Mouse (Mus musculus) bone marrow, adult 2 months (tissue): Measurements from ENCODE around the gene Gm20517. TPM values are rescaled to one million over a fixed set of nuclear protein-coding genes. Genes with fewer than 3 reads are reported as not detected.

Experiments used
- H3K27ac ChIP-seq: fragments of 200-500 bp; 2 replicates; pipeline ENCODE4 v1.5.1; 2012; ENCODE audit warnings: low read depth, mild to moderate bottlenecking, control low read depth, inconsistent platforms, low read length; ENCODE audit not compliant: control insufficient read depth, poor library complexity, insufficient read depth
- H3K4me1 ChIP-seq: fragments of 200-500 bp; 2 replicates; pipeline ENCODE4 v1.6.1; 2011; ENCODE audit warnings: low read length; ENCODE audit not compliant: control insufficient read depth, insufficient read depth
- H3K4me3 ChIP-seq: fragments of 200-500 bp; replicated peaks from 2 replicates; pipeline ENCODE3; 2011; ENCODE audit warnings: mild to moderate bottlenecking, low read depth, low read length, control low read depth; ENCODE audit not compliant: control insufficient read depth
- CTCF ChIP-seq: fragments of 200-500 bp; IDR thresholded peaks from 2 replicates; pipeline ENCODE4 v1.5.1; 2011; ENCODE audit warnings: low read length, control low read depth; ENCODE audit not compliant: control insufficient read depth, insufficient read depth
- POLR2A ChIP-seq: fragments of 200-500 bp; IDR thresholded peaks from 2 replicates; pipeline ENCODE4 v1.6.1; 2011; ENCODE audit warnings: low read depth, mild to moderate bottlenecking, control low read depth, low read length, borderline replicate concordance; ENCODE audit not compliant: control insufficient read depth
- WGBS: fragments of 180-500 bp; shearing (Covaris S2); methylation state at CpG from one replicate; pipeline ENCODE4 v1.1.7; 2018; 5-methylcytosine and 5-hydroxymethylcytosine counted together
- polyA plus RNA-seq: library from polyadenylated mRNA; stranded (reverse); fragments of >200 nt; gene quantifications from 2 replicates; pipeline ENCODE4 v1.2.4, GENCODE M21; 2011; ENCODE audit warnings: low replicate concordance; ENCODE audit not compliant: missing spikeins, insufficient read depth, insufficient read length

Gene Gm20517
- polyA plus RNA-seq = 3.0 and 5.1 TPM in 2 replicates

DNA sequence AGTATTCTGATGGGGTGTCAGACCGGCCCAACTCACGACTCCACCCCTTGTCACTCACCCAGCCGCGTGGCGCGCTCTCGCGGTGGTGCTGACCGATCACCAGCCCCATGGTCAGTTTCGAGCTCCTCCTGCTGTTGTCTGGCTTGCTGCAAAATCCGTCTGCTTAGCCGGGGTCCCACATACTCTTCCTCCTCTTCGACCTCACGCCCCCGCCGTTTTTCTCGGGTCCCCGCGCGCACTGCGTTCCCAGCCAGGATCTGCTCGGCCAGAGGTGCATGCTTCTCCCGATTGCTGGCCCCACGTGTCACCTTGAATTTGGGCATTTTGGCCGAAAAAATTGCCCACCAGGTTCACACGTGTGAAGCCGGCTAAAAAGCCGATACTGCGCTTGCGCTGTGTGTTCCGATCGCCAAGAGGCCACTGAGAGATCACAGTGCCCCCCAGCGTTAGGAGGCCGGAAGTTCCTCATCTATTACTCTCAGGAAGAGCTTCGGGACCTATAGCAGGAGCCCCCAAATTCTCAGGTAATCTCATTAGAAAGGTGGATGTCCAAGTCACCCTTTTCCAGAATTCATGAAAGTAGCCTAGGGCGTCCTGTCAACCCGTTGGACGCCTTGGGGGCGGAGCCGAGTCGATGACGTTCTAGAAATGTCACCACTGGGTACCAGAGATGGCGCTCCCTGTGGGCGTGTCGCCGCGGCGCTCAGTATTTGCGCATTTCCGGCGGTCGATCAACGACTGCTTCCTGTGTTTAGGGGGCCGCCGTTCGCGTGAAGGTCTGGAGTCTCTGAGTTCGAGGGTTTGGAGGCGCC lies at the start of gene Gm20517, which contains the start of the genes Bysl and Med20:
Gene Gm20517, plus strand, starts transcription at position 741 of the 812 bp plus-strand sequence.
Gene Bysl, minus strand, starts transcription at position 644 of the 812 bp plus-strand sequence.
Gene Med20, plus strand, starts transcription at position 734 of the 812 bp plus-strand sequence.
- under 1% methylated on average over 59 of the region's 59 CpGs for WGBS
- Histone ChIP-seq H3K4me1 (peaks cover 3% of the 10 kb centered on the region; the same call in 1 of the 2 replicates), H3K4me3 (peak within 1 kb of the TSS; percentile 96), H3K27ac (peak within 1 kb of the TSS; percentile 65)
- peak; percentile 83 for TF ChIP-seq CTCF
- peak; percentile 66; the same call in 1 of the 2 replicates for TF ChIP-seq POLR2A

DNA sequence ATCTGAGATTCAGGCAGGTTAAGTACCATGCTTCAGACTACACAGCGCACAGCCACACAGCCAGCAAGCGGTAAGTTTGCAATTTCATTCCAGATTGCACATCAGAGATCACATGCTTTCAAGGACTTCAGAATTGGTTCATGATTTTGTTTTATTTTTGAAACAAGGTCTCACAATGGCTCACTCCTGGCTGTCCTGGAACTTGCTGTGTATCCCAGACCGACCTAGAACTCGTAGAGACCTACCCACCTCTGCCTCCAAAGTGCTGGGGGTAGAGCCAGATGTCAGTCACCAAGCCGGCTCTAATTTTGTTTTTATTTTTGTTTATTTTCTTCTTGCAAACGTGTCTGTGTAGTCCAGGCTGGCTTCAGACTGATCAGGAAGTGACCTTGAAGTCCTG lies 48.5 kb upstream of the Gm20517 start:
- no peaks in the 10 kb centered on the region; the same call in 1 of the 2 replicates for H3K4me1 ChIP-seq
- TF ChIP-seq CTCF (no peak), POLR2A (no peak)
- H3K27ac ChIP-seq = no peak overlapping the region
- H3K4me3 ChIP-seq = no peak overlapping the region
- 82% methylated on average over 6 of the region's 6 CpGs for WGBS

DNA sequence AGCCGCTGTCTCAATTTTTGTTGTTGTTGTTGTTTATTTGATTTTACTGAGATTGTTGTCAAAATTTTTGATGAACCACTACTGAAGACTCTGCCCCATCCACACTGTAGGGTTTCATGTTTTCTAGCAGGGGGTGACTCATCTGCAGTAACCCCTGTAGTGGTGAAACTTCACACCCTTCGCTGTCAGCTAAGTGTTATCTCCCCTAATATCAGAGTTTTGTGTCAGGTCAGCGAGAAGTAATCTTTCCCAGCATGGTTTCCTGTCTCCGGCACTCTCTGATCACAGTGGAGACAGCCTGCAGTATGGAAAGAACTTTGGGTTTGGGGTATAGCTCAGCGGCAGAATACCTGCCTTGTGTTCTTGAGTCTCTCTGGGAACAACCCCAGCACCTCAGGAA lies 46.8 kb upstream of the Gm20517 start:
- TF ChIP-seq POLR2A (no peak), CTCF (no peak)
- H3K27ac ChIP-seq = no peak overlapping the region
- no peak overlapping the region for H3K4me3 ChIP-seq
- no peaks in the 10 kb centered on the region; the same call in 1 of the 2 replicates for H3K4me1 ChIP-seq
- 44% methylated on average over 5 of the region's 5 CpGs for WGBS

DNA sequence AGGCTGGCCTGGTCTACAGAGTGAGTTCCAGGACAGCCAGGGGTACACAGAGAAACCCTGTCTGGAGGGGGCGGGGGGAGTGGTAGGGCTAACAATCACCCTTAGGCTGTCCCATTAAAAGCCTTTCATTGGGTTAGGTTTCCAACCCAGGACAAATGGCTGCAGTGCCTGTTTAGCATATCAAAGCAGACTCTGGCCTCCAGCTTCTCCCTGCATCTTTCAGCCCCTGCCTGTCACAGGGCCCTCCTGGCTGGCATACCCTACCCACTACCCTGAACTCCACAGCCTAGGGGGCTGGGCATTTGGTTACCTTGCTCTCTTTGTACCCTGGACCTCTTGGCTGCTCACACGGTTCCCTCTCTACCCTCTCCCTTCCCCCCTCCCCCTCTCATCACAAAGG lies 45.3 kb upstream of the Gm20517 start:
- Histone ChIP-seq H3K4me1 (no peaks in the 10 kb centered on the region; the same call in 1 of the 2 replicates), H3K4me3 (no peak overlapping the region), H3K27ac (no peak overlapping the region)
- WGBS = 68% methylated on average over 2 of the region's 2 CpGs
- no peak for TF ChIP-seq CTCF
- no peak for TF ChIP-seq POLR2A

DNA sequence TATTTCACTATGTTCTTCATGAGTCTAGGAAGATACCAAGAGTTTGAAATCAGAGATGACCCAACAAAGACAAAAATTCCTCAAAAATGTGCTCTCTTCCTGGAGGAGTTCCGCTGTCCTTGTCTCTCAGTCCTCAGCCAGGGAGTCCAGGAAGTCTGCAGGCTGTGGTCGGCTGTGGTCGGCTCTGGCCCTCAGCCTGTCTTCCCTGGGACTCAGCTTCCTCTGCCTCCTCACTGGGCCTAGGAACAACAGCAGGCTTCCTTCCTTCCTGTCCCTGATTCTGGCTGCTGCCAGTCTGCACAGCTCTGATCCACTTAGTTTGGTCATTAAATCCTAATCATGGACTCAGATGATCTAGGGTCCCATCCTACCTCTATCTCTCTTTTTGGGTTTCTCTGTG lies 44.1 kb upstream of the Gm20517 start:
- WGBS = 22% methylated on average over 3 of the region's 3 CpGs

DNA sequence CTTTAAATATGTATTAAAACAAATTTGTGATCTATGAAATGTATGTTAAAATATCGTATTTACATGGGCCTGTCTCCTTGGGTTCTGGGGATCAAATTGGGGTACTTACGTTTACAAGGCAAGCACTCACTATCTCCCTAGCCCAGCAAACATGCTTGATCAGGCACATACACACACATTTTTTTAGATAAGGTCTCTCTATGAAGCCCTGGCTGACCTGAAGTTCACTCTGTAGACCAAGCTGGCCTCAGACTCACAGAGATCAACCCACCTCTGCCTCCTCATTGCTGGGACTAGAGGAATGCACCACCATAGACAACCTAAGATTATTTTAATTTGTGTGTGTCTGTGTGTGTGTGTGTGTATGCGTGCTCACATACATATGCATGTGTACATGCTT lies 43.0 kb upstream of the Gm20517 start:
- no peak for TF ChIP-seq CTCF
- TF ChIP-seq POLR2A = no peak
- WGBS = 72% methylated on average over 3 of the region's 3 CpGs
- Histone ChIP-seq H3K4me3 (no peak overlapping the region), H3K4me1 (no peaks in the 10 kb centered on the region; the same call in 1 of the 2 replicates), H3K27ac (peak overlapping the region; percentile 48)

More for the DNA sequence above, 44.1 kb upstream of the Gm20517 start:
- no peak for TF ChIP-seq CTCF
- TF ChIP-seq POLR2A = no peak
- Histone ChIP-seq H3K27ac (peak overlapping the region; percentile 3), H3K4me3 (no peak overlapping the region), H3K4me1 (no peaks in the 10 kb centered on the region; the same call in 1 of the 2 replicates)

DNA sequence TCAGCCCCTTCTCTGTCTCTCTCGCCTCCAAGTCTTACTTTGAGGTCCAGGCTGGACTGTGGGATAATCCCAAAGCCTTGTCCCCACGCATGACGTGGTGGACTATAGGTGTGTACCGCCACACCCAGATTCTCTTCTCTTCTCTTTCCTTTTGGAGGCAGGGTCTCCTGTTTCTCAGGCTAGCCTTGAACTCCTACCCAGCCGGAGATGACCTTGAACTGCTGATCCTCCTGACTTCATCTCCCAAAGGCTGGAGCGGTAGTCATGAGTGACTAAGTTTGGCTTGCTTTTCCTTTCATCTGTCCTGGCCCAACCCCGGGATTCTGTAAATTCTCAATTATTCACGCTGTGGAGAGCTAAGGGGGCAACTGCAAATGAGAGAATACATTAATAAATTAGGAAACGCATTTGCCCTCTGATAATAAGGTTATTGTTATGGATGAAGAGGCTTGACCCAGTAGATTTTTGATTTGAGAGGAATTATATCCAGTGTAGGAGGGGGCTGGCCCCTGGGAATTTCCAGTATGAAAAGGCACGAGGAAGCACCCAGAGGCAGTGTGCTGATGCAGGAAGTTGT lies 42.4 kb upstream of the Gm20517 start:
- 87% methylated on average over 10 of the region's 10 CpGs for WGBS
- H3K4me1 ChIP-seq = no peaks in the 10 kb centered on the region; the same call in 1 of the 2 replicates
- H3K4me3 ChIP-seq = no peak overlapping the region
- no peak for TF ChIP-seq POLR2A
- H3K27ac ChIP-seq = peak overlapping the region; percentile 48

DNA sequence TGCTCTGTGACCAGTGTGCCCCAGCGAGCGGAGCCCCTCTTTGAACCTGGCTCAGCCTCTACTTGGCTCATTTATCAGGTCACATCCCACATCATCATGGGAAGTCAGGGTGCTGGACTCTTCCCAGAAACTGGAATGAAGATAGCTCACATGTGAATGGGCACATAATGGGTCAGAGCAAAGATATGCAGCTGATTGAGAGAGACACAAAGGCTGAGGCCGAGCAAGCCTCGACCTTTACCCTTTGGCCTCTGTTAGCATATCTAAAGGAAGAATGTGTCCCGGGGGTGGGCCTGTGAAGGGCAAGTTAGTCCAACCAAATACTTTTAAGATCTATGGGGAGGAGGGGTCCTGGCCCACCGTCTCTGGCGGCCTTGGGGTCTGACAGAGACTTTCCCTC lies 39.8 kb upstream of the Gm20517 start:
- Histone ChIP-seq H3K4me1 (no peaks in the 10 kb centered on the region; the same call in 1 of the 2 replicates), H3K4me3 (no peak overlapping the region), H3K27ac (no peak overlapping the region)
- TF ChIP-seq CTCF (no peak), POLR2A (no peak)
- WGBS = 88% methylated on average over 7 of the region's 7 CpGs
